Mouse (Mus musculus): ENCODE measurements at regions not wholly inside any gene's neighbourhood (a gene's known extent, or its start where the extent isn't known, plus 50 kb on each side); places are given as distances from the start of the nearest gene placed in this dataset.

- no peak overlapping the region for H3K27ac ChIP-seq (ENCODE audit: low read depth, low read length)
- WGBS = 74% methylated on average over 2 of the region's 2 CpGs
- ATAC-seq (ENCODE audit: low FRiP score) = no peak
- no peak overlapping the region for H3K4me3 ChIP-seq (ENCODE audit: low read depth, low read length)
- H3K9me3 ChIP-seq (ENCODE audit: low read length) = no peaks in the 10 kb centered on the region
- no peak for TF ChIP-seq CTCF (IDR thresholded peaks at IDR 0.05)
- no peak overlapping the region for H3K4me2 ChIP-seq (ENCODE audit: low read depth, low read length, poor library complexity, severe bottlenecking)
- no peaks in the 10 kb centered on the region for H3K36me3 ChIP-seq (ENCODE audit: insufficient read depth, low read length)
- no peak for DNase-seq (ENCODE audit: low spot score)
- H3K4me1 ChIP-seq (ENCODE audit: insufficient read depth, low read length) = no peaks in the 10 kb centered on the region
- H3K27me3 ChIP-seq (ENCODE audit: insufficient read depth, low read length) = no peaks in the 10 kb centered on the region
- H3K9ac ChIP-seq (replicated peaks; ENCODE audit: low read length, poor library complexity, severe bottlenecking) = no peak overlapping the region
Measured at GRCm38 (mm10) chr13:45230804-45231203, 152.3 kb downstream of the Gm9817 start.

- no peak for TF ChIP-seq CTCF (IDR thresholded peaks at IDR 0.05)
- DNase-seq (ENCODE audit: low spot score) (no peak), ATAC-seq (ENCODE audit: low FRiP score) (no peak)
- H3K36me3 ChIP-seq (ENCODE audit: insufficient read depth, low read length) = no peaks in the 10 kb centered on the region
- H3K4me1 ChIP-seq (ENCODE audit: insufficient read depth, low read length) = no peaks in the 10 kb centered on the region
- H3K27ac ChIP-seq (ENCODE audit: low read depth, low read length) = no peak overlapping the region
- H3K4me3 ChIP-seq (ENCODE audit: low read depth, low read length) = no peak overlapping the region
- no peaks in the 10 kb centered on the region for H3K27me3 ChIP-seq (ENCODE audit: insufficient read depth, low read length)
- H3K9ac ChIP-seq (replicated peaks; ENCODE audit: low read length, poor library complexity, severe bottlenecking) = no peak overlapping the region
- 26% methylated on average over 5 of the region's 5 CpGs for WGBS
- no peaks in the 10 kb centered on the region for H3K9me3 ChIP-seq (ENCODE audit: low read length)
- no peak overlapping the region for H3K4me2 ChIP-seq (ENCODE audit: low read depth, low read length, poor library complexity, severe bottlenecking)
Measured at GRCm38 (mm10) chr13:45235236-45235635, 154.3 kb upstream of the Mylip start.

- no peak for DNase-seq (ENCODE audit: low spot score)
- no peaks in the 10 kb centered on the region for H3K27me3 ChIP-seq (ENCODE audit: insufficient read depth, low read length)
- H3K4me2 ChIP-seq (ENCODE audit: low read depth, low read length, poor library complexity, severe bottlenecking) = no peak overlapping the region
- H3K27ac ChIP-seq (ENCODE audit: low read depth, low read length) = no peak overlapping the region
- 91% methylated on average over 7 of the region's 7 CpGs for WGBS
- TF ChIP-seq CTCF (IDR thresholded peaks at IDR 0.05) = no peak
- H3K9ac ChIP-seq (replicated peaks; ENCODE audit: low read length, poor library complexity, severe bottlenecking) = no peak overlapping the region
- H3K9me3 ChIP-seq (ENCODE audit: low read length) = no peaks in the 10 kb centered on the region
- no peaks in the 10 kb centered on the region for H3K36me3 ChIP-seq (ENCODE audit: insufficient read depth, low read length)
- no peak for ATAC-seq (ENCODE audit: low FRiP score)
- H3K4me3 ChIP-seq (ENCODE audit: low read depth, low read length) = no peak overlapping the region
- H3K4me1 ChIP-seq (ENCODE audit: insufficient read depth, low read length) = no peaks in the 10 kb centered on the region
Measured at GRCm38 (mm10) chr13:45238258-45238657, 151.3 kb upstream of the Mylip start.

DNA sequence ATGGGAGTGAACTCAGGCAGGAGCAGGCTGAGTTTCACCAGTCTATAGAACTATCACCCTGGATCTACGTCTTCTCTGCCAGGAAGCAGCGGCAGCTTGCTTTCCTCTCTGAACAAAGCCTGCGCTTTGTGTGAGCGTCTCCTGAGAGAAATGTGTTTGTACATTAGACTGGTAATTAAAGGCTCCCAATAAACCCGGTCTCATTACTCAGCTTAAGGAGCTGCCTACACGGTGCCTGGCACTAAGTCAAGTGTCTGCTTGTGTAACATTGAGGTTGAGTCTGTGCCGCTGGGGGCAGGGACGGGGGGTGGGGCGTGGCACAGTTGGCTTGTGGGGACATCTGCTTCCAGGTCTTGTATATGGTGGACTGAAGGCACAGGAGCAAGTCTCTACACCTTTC is 150.4 kb upstream of the Mylip start:
- H3K4me1 ChIP-seq (ENCODE audit: insufficient read depth, low read length) = no peaks in the 10 kb centered on the region
- H3K9ac ChIP-seq (replicated peaks; ENCODE audit: low read length, poor library complexity, severe bottlenecking) = no peak overlapping the region
- TF ChIP-seq CTCF (IDR thresholded peaks at IDR 0.05) = no peak
- H3K36me3 ChIP-seq (ENCODE audit: insufficient read depth, low read length) = no peaks in the 10 kb centered on the region
- no peak overlapping the region for H3K4me3 ChIP-seq (ENCODE audit: low read depth, low read length)
- H3K9me3 ChIP-seq (ENCODE audit: low read length) = no peaks in the 10 kb centered on the region
- DNase-seq (ENCODE audit: low spot score) (peak; percentile 73), ATAC-seq (ENCODE audit: low FRiP score) (no peak)
- H3K27me3 ChIP-seq (ENCODE audit: insufficient read depth, low read length) = no peaks in the 10 kb centered on the region
- H3K4me2 ChIP-seq (ENCODE audit: low read depth, low read length, poor library complexity, severe bottlenecking) = no peak overlapping the region
- 65% methylated on average over 9 of the region's 9 CpGs for WGBS
- no peak overlapping the region for H3K27ac ChIP-seq (ENCODE audit: low read depth, low read length)

GRCm38 (mm10) chr13:45240009-45240653 is 149.4 kb upstream of the Mylip start:
- DNase-seq (ENCODE audit: low spot score) = no peak
- Histone ChIP-seq H3K4me2 (ENCODE audit: low read depth, low read length, poor library complexity, severe bottlenecking) (no peak overlapping the region), H3K36me3 (ENCODE audit: insufficient read depth, low read length) (no peaks in the 10 kb centered on the region), H3K27ac (ENCODE audit: low read depth, low read length) (no peak overlapping the region), H3K9ac (replicated peaks; ENCODE audit: low read length, poor library complexity, severe bottlenecking) (no peak overlapping the region), H3K4me3 (ENCODE audit: low read depth, low read length) (no peak overlapping the region), H3K27me3 (ENCODE audit: insufficient read depth, low read length) (no peaks in the 10 kb centered on the region), H3K4me1 (ENCODE audit: insufficient read depth, low read length) (no peaks in the 10 kb centered on the region), H3K9me3 (ENCODE audit: low read length) (no peaks in the 10 kb centered on the region)
- no peak for ATAC-seq (ENCODE audit: low FRiP score)
- TF ChIP-seq CTCF (IDR thresholded peaks at IDR 0.05) = 0 out of 2 replicates have a peak, but pooled peaks have one; percentile 13
- WGBS = 77% methylated on average over 13 of the region's 13 CpGs

DNA sequence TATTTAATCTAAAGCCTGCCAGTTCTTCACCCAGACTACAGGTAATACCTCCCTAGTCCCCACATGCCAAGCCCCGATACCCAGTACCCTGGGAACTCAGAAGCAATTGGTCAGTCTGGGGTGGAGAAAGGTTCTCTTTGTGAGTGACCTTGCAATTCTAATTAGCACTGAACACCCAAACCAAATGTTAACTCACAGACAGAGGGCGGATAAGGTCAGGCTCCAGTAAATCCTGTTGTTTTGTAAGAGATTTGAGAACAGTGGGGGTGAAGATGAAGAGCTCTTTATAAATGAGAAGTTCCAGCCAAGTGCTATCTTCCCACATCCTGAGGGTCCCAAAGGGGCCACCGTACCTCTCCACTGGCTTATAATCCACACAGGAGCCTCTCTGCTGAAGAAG is 147.3 kb upstream of the Mylip start:
- no peak overlapping the region for H3K4me3 ChIP-seq (ENCODE audit: low read depth, low read length)
- ATAC-seq (ENCODE audit: low FRiP score) = no peak
- no peaks in the 10 kb centered on the region for H3K9me3 ChIP-seq (ENCODE audit: low read length)
- no peaks in the 10 kb centered on the region for H3K36me3 ChIP-seq (ENCODE audit: insufficient read depth, low read length)
- no peak overlapping the region for H3K4me2 ChIP-seq (ENCODE audit: low read depth, low read length, poor library complexity, severe bottlenecking)
- H3K4me1 ChIP-seq (ENCODE audit: insufficient read depth, low read length) = no peaks in the 10 kb centered on the region
- WGBS = 45% methylated on average over 3 of the region's 3 CpGs
- no peak overlapping the region for H3K27ac ChIP-seq (ENCODE audit: low read depth, low read length)
- H3K9ac ChIP-seq (replicated peaks; ENCODE audit: low read length, poor library complexity, severe bottlenecking) = no peak overlapping the region
- no peak for TF ChIP-seq CTCF (IDR thresholded peaks at IDR 0.05)
- no peak for DNase-seq (ENCODE audit: low spot score)
- H3K27me3 ChIP-seq (ENCODE audit: insufficient read depth, low read length) = no peaks in the 10 kb centered on the region
